Mouse (Mus musculus) bone marrow, adult 2 months (tissue): ENCODE data around the gene Slc16a8. TPM values are rescaled to one million over a fixed set of nuclear protein-coding genes. Genes with fewer than 3 reads are reported as not detected.
A peak's percentile ranks its signal among the peaks of the same experiment; 100 is the strongest.

ENCODE experiments used
- H3K27ac ChIP-seq: fragments of 200-500 bp; 2 replicates; pipeline ENCODE4 v1.5.1; 2012; ENCODE audit warnings: low read depth, mild to moderate bottlenecking, control low read depth, inconsistent platforms, low read length; ENCODE audit not compliant: control insufficient read depth, poor library complexity, insufficient read depth
- H3K4me1 ChIP-seq: fragments of 200-500 bp; 2 replicates; pipeline ENCODE4 v1.6.1; 2011; ENCODE audit warnings: low read length; ENCODE audit not compliant: control insufficient read depth, insufficient read depth
- H3K4me3 ChIP-seq: fragments of 200-500 bp; replicated peaks from 2 replicates; pipeline ENCODE3; 2011; ENCODE audit warnings: mild to moderate bottlenecking, low read depth, low read length, control low read depth; ENCODE audit not compliant: control insufficient read depth
- CTCF ChIP-seq: fragments of 200-500 bp; IDR thresholded peaks from 2 replicates; pipeline ENCODE4 v1.5.1; 2011; ENCODE audit warnings: low read length, control low read depth; ENCODE audit not compliant: control insufficient read depth, insufficient read depth
- POLR2A ChIP-seq: fragments of 200-500 bp; IDR thresholded peaks from 2 replicates; pipeline ENCODE4 v1.6.1; 2011; ENCODE audit warnings: low read depth, mild to moderate bottlenecking, control low read depth, low read length, borderline replicate concordance; ENCODE audit not compliant: control insufficient read depth
- WGBS: fragments of 180-500 bp; shearing (Covaris S2); methylation state at CpG from one replicate; pipeline ENCODE4 v1.1.7; 2018; 5-methylcytosine and 5-hydroxymethylcytosine counted together
- polyA plus RNA-seq: library from polyadenylated mRNA; stranded (reverse); fragments of >200 nt; gene quantifications from 2 replicates; pipeline ENCODE4 v1.2.4, GENCODE M21; 2011; ENCODE audit warnings: low replicate concordance; ENCODE audit not compliant: missing spikeins, insufficient read depth, insufficient read length

The Slc16a8 gene
- polyA plus RNA-seq, 1 experiment: not detected

- Histone ChIP-seq H3K27ac (no peak overlapping the region), H3K4me1 (no peaks in the 10 kb centered on the region), H3K4me3 (no peak overlapping the region)
- TF ChIP-seq POLR2A (no peak), CTCF (no peak)
- 90% methylated on average over 7 of the region's 7 CpGs for WGBS
Observed at GRCm38 (mm10) chr15:79286141-79286540, 31.6 kb upstream of the Slc16a8 start.

- Histone ChIP-seq H3K4me1 (no peaks in the 10 kb centered on the region; the same call in 1 of the 2 replicates), H3K27ac (no peak within 1 kb of the TSS), H3K4me3 (no peak within 1 kb of the TSS)
- TF ChIP-seq CTCF (no peak), POLR2A (no peak)
- WGBS: 72% methylated on average over 10 of the region's 10 CpGs
Observed at GRCm38 (mm10) chr15:79285399-79285798, 30.8 kb upstream of the Slc16a8 start, which contains the start of gene Baiap2l2. Gene Baiap2l2, minus strand, starts transcription at chr15:79285537.

- no peak overlapping the region for H3K27ac ChIP-seq
- no peaks in the 10 kb centered on the region; the same call in 1 of the 2 replicates for H3K4me1 ChIP-seq
- H3K4me3 ChIP-seq: no peak overlapping the region
- WGBS: 80% methylated on average over 4 of the region's 4 CpGs
- TF ChIP-seq POLR2A (no peak), CTCF (no peak)
Observed at GRCm38 (mm10) chr15:79283371-79283770, 28.8 kb upstream of the Slc16a8 start.

GRCm38 (mm10) chr15:79282434-79282833 is 27.9 kb upstream of the Slc16a8 start:
- Histone ChIP-seq H3K4me3 (no peak overlapping the region), H3K4me1 (no peaks in the 10 kb centered on the region; the same call in 1 of the 2 replicates), H3K27ac (no peak overlapping the region)
- 81% methylated on average over 5 of the region's 5 CpGs for WGBS
- no peak for TF ChIP-seq POLR2A
- TF ChIP-seq CTCF: no peak

- no peak overlapping the region for H3K4me3 ChIP-seq
- H3K27ac ChIP-seq: no peak overlapping the region
- WGBS: 59% methylated on average over 1 of the region's 1 CpGs
- no peak for TF ChIP-seq POLR2A
- TF ChIP-seq CTCF: no peak
- no peaks in the 10 kb centered on the region; the same call in 1 of the 2 replicates for H3K4me1 ChIP-seq
Observed at GRCm38 (mm10) chr15:79281389-79281788, 26.8 kb upstream of the Slc16a8 start.

GRCm38 (mm10) chr15:79280850-79281249 is 26.3 kb upstream of the Slc16a8 start:
- H3K4me1 ChIP-seq: no peaks in the 10 kb centered on the region; the same call in 1 of the 2 replicates
- WGBS: 49% methylated on average over 5 of the region's 5 CpGs
- no peak overlapping the region for H3K4me3 ChIP-seq
- TF ChIP-seq CTCF: peak; percentile 12; the same call in 1 of the 2 replicates
- no peak for TF ChIP-seq POLR2A
- no peak overlapping the region for H3K27ac ChIP-seq

GRCm38 (mm10) chr15:79280209-79280608 is 25.6 kb upstream of the Slc16a8 start:
- WGBS: 45% methylated on average over 6 of the region's 6 CpGs
- peak; percentile 75 for TF ChIP-seq CTCF
- TF ChIP-seq POLR2A: no peak
- Histone ChIP-seq H3K4me3 (no peak overlapping the region), H3K27ac (no peak overlapping the region), H3K4me1 (no peaks in the 10 kb centered on the region; the same call in 1 of the 2 replicates)

GRCm38 (mm10) chr15:79277728-79278127 is 23.2 kb upstream of the Slc16a8 start:
- TF ChIP-seq CTCF (no peak), POLR2A (no peak)
- 67% methylated on average over 10 of the region's 10 CpGs for WGBS
- Histone ChIP-seq H3K4me3 (no peak overlapping the region), H3K4me1 (no peaks in the 10 kb centered on the region; the same call in 1 of the 2 replicates), H3K27ac (no peak overlapping the region)

GRCm38 (mm10) chr15:79273020-79273419 is 18.5 kb upstream of the Slc16a8 start:
- no peak for TF ChIP-seq POLR2A
- TF ChIP-seq CTCF: no peak

More at GRCm38 (mm10) chr15:79273020-79273419, 18.5 kb upstream of the Slc16a8 start:
- peaks cover 4% of the 10 kb centered on the region for H3K4me1 ChIP-seq
- WGBS: 73% methylated on average over 10 of the region's 10 CpGs
- no peak overlapping the region for H3K27ac ChIP-seq
- no peak overlapping the region for H3K4me3 ChIP-seq
